Mouse (Mus musculus): Measurements from ENCODE around the gene Cnot10. TPM values are rescaled to one million over a fixed set of nuclear protein-coding genes. Genes with fewer than 3 reads are reported as not detected.

The Cnot10 gene
- 35.1 and 44.5 TPM in 2 replicates for polyA plus RNA-seq (2012)

DNA sequence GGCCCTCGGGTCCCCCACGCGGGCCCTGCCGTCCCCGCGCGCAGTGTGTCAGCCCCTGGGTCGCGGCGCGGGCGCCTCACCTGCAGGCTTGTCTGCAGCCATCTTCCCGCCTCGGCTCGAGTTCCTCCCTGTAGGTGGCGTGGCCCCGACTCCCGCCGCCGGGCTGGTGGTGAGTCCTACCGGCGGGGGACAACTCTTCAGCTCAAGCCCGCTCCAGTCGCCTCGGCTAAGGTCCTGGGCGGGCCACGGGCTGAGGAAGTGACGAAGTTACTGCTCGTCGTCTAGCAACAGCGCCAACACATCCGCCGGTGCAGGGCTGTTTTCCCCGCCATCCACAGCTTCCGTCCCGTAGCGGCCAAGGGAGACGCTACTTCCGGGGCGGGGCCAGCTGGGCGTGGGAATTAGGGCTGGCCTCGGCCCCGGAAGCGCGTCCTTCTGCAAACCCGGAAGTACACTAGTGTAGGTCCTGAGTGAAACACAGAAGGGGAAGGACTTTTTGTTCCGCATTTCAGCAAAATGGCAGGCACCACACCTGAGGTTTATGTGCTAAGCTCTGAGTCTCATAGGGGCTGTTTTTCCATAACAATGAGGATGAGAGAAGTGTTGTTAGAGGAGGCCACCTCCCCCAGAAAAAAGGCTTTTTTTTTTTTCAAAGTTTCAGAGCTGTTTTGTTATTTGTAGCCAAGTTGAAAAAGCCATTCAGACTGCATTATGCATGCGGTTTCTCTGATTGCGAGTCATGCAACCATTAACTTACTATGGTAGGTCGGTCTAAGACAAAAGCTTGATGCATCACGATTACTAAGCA is at the start of gene Cnot10:
Gene Cnot10 (minus strand): TSS at position 346 of the 808 bp plus-strand sequence.
- no peak for TF ChIP-seq GATA1 (IDR thresholded peaks at IDR 0.05; ENCODE audit: low read length)

DNA sequence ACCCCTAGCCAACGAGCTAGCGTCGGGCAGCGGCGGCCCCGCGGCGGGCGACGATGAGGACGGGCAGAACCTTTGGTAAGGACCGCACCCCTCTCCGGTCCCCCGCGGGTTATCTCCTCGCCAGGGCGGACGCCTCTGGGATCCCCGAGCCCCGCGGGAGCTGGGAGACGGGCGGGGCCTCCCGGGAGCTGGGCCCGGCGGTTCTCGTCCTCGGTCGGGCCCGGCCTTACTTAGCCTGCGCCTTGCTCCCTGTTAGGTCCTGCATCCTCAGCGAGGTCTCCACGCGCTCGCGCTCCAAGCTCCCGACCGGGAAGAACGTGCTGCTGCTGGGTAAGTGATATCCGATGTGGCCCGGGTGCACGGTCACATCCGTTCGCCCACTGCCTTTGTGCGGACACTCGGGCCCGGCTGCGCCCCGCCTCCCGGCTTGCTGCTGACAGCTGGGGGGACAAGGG is 49.0 kb upstream of the Cnot10 start:
- TF ChIP-seq GATA1 (IDR thresholded peaks at IDR 0.05; ENCODE audit: low read length), result no peak

DNA sequence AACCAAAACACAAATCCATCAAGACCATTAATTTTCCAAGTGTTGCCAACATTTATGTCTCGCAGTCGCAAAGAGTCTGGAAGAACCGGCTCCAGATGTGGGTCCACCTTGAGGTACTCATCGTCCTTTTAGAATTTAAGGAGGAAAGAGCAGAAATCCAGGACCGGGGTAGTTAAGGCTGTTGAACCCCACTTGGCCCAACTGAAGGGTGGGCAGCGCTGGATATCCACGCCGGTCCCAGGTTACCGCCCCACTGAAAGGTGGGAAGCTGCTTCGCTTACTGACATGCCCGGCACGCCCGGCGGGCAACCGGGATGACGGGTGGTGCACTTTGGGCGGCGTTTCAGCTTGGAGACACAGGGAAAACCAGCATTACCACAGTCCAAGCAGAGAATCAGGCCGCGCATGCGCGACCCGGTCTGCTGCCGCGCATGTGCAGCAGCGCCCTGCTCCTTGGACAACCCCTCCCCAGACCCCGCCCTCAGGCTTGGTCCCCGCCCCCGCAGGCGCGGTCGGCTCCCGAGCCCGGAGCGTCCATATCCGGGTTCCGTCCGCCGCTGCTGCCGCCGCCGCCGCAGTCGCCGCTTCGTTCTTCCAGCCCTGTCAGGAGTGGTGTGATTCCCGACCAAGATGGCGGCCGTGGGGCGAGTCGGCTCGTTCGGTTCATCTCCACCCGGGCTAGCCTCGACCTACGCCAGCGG is 48.4 kb upstream of the Cnot10 start, which contains the start of gene Dync1li1:
Gene Dync1li1 (plus strand): TSS at position 539 of the 701 bp plus-strand sequence.
- TF ChIP-seq GATA1 (IDR thresholded peaks at IDR 0.05; ENCODE audit: low read length), result no peak

DNA sequence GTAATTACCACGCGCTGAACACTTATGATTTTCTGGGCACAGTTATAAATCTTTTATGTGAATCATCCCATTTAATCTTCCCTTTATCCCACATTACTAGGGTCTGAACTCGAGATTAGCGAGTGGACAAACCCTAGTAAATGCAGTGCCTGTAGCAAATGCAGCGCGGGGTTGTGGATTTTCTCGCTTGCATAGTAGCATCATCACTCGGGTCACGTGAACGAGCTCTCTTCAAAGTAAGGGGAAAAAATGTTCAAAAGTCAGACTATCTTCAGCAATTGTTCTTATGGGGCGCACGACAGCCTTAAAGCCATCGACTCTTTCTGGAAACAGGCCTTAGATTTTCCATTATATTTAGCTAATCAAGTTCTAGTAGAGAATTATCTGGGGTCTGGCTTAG is 47.7 kb upstream of the Cnot10 start:
- no peak for TF ChIP-seq GATA1 (IDR thresholded peaks at IDR 0.05; ENCODE audit: low read length)

DNA sequence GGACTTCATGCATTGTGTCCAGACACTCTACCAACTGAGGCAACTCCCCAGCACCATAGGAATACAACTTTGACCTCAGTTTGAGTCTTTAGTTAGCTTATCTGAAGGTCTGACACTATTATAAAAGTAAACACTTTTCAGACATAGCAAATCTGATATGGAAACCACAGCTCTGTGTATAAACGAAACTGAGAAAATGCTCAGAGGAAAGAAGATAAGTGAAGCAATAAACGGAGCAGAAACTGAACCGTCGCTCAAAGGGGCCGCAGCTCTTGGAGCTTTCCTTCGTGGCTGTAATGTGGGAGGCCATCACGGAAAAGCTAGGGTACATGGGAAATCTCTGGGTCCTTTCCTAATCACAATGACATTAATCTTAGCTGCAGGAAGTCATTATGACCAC is 46.3 kb upstream of the Cnot10 start:
- TF ChIP-seq GATA1 (IDR thresholded peaks at IDR 0.05; ENCODE audit: low read length), result peak; percentile 83

DNA sequence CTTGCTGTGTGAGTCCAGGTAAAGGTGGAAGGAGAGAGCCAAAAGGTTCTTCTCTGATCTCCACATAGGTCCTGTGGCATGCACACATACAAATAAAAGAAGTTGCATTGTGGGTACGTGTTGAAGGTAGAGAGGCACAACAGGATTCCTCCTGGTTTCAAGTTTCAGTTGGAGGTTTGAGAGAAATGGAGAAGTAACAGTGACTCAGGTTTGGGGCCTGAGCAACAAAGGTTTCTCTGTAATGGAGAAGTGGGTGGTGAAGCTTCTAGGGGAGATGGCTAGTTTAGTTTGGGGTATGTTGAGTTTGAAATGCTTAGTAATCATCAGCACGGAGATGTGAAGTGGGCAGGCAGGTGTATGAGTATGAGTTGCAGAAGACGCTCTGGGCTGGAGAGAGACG is 42.2 kb upstream of the Cnot10 start:
- TF ChIP-seq GATA1 (IDR thresholded peaks at IDR 0.05; ENCODE audit: low read length), result no peak

DNA sequence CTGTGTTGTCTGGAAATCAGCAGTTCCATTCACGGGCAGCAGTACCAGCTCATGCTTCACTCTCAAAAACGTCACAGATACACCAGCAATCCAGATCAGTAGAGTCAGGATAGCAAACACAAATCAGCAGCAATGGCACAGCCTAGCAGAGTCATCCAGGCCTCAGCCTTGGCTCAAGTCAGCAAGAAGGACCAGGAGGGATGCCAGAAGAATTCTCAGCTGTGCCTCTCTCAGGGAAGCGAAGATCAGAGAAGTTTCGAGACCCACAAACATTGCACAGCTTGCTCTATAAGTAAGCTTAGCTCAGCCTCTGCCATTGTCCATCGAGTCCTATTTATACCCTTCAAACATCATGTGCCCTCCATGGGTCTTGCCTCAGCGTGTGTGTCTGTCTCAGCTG is 40.5 kb upstream of the Cnot10 start:
- no peak for TF ChIP-seq GATA1 (IDR thresholded peaks at IDR 0.05; ENCODE audit: low read length)

DNA sequence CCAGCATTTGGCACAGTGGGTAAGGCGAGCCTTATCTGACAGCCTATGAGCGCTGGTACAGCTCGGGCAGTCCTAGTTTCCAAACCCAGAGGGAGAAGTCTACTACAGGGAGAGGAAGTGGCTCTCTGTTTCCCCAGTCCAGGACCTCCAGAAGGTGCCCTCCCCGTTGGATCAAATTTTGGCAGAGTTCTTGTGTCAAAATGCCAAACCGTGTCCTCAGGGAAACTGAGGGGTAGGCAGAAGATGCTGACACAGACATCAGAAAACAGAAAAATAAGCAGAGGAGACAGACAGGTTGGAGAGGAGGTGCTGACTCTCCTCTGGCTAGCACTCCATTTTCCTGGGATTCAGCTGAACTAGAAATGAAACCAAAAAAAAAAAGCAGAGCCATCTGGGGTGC is 40.0 kb upstream of the Cnot10 start:
- TF ChIP-seq GATA1 (IDR thresholded peaks at IDR 0.05; ENCODE audit: low read length), result no peak

DNA sequence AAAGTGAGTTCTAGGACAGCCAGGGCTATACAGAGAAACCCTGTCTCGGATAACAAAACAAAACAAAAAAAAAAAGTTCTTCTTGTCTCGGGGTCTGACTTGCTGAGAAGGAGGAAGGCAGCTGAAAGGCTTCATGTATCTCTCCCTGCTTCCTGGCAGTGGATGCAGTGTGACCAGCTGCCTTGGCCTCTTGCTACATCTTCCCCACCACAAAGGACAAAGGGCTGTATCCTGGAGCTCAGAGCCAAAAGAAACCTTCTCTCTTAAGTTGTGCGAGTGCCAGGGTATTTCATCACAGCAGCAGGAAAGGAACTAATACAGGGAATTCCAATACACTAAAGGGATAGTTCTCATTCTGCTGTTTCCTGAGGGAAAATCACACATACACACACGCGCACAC is 38.6 kb upstream of the Cnot10 start:
- TF ChIP-seq GATA1 (IDR thresholded peaks at IDR 0.05; ENCODE audit: low read length), result no peak

DNA sequence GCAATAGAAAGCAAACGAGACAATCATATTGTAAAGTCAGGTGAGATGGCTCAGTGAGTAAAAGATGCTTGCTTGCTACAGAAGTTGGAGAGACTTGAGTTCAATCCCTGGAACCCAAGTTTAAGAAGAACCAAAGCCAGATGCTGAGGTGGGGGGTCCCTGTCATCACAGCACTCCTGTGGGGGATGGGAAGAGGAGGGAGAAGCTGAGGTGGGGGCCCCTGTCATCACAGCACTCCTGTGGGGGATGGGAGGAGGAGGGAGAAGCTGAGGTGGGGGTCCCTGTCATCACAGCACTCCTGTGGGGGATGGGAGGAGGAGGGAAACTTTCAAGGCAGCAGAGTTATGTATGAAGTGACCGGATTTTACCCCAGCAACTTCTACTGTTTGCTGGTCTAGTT is 33.6 kb upstream of the Cnot10 start:
- TF ChIP-seq GATA1 (IDR thresholded peaks at IDR 0.05; ENCODE audit: low read length), result no peak

DNA sequence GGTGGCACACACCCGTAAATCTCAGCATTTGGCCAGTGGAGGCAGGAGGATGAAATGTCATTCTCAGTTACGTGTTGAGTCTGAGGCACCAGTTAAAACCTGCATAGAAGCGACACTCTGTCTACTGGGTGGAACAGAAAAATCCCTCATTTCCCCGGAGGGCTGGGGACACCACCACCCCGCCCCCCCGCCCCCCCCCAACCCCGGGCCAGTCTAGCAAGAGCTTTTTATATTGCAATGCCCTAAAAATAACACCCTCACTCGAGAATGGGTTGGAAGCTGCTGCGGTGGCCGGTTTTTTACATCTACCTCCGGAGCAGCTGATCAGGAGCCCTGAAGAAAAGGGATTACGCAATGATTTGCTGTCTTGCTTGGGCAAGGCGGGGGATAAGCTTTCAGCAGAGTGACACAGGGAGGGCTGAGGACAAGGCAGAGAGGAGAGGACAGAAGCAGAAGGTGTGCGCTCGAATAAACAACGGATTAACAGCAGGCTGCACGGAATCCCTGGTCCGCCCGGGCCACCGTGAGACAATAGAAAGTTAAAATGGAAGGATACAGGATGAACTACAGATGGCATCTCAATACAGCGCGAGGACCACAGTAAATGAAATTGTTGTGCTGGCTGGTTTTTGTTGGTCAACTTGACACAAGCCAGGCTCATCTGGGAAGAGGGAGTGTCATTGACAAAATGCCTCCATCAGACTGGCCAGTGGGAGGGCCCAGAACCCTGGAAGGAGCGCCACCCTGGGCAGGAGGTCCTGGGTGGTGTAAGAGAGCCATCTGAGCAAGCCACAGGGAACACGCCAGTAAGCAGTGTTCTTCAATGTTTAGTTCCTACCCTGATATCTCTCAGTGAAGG is 32.9 kb upstream of the Cnot10 start:
- no peak for TF ChIP-seq GATA1 (IDR thresholded peaks at IDR 0.05; ENCODE audit: low read length)

DNA sequence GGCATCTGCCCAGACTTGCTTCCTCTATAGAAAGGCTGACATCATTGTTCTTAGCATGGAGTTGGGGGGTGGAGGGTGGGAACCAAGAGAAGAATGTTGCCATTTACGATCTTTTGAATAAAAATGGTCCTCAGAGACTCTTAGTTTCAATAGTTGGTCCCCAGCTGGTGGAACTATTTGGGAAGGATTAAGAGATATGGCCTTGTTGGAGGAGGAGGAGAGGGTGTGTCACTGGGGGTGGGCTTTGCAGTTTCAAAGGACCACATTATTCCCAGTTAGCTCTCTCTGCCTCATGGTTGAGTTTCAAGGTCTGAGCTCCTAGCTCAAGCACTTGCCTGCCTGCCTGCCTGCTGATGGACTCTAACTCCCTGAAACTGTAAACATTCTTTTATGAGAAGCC is 32.0 kb upstream of the Cnot10 start:
- TF ChIP-seq GATA1 (IDR thresholded peaks at IDR 0.05; ENCODE audit: low read length), result no peak

DNA sequence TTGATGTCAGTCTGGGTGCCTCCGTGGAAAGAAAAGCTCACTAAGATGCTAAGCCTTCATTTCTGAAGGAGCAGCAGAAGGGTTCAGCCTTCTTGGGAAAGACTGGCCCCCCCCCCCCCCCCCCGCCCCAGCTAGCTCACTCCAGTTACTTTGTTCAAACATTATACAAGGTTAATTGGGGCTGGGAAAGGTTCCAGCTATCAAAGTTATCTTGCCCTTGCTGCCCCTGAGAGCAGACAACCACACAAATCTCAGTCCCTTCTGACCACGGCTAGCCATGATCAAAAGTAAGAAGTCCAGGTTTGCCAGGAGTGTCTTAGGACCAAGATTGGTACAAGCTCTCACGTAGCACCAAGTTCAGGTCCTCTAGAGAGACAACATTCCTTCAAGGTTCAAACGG is 29.0 kb upstream of the Cnot10 start:
- no peak for TF ChIP-seq GATA1 (IDR thresholded peaks at IDR 0.05; ENCODE audit: low read length)

DNA sequence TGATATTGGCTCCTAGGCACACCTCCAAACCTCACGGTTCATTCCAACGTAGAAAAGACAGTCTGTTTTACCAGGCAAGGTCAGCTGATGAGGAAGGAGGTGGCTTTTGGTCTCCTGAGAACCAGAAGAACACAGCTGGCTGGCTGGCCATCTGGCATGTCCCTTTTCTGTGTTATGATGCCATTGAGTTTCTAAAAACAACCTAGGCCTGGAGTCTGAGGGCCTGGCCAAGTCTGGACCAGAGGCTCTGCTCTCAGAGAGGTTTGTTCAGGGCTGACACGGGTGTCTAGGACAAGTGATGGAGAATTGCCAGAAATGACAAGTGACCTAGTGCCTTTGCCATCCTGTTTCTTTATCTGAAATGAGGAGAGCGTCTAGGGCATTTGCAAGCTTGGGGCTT is 28.1 kb upstream of the Cnot10 start:
- no peak for TF ChIP-seq GATA1 (IDR thresholded peaks at IDR 0.05; ENCODE audit: low read length)

DNA sequence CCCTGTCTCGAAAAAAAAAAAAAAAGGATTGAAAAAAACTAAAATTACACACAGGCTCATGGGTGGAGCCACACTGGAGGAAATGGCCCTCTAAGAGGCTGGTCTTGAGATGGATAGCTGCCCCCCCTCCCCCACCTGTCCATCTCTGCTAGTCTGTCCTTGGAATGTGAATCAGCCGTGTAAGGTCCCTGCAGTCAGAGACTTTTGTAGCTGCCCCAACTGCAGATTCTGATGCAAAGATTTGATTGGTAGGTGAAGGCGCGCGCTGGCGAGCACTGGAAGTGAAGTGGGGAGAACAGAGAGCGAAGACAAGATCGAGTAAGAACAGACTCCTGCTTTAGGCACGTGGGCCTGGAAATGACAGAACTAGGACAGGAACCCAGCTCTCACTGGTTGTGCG is 26.9 kb upstream of the Cnot10 start:
- TF ChIP-seq GATA1 (IDR thresholded peaks at IDR 0.05; ENCODE audit: low read length), result no peak

DNA sequence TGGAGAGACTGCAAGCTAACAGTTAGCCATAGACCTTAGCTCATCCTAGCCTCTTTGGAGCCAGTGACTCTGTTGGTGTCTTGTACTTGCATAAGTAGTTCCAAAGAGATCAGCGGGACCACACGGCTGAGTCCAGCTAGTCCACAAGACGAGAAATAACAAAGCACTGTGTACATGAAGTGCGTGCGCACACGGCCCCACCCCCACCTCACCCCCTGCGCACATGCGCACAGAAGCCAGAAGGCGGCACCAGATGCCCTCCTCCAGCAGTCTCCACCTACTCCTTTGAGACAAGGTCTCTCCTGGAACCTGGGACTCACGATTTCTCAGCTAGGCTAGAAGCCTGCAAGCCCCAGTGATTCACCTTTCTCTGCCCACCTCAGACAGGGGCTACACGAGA is 23.8 kb upstream of the Cnot10 start:
- no peak for TF ChIP-seq GATA1 (IDR thresholded peaks at IDR 0.05; ENCODE audit: low read length)
